Mouse (Mus musculus) forebrain, embryonic 16.5 days (tissue): ENCODE measurements at regions not wholly inside any gene's neighbourhood (a gene's known extent, or its start where the extent isn't known, plus 50 kb on each side); places are given as distances from the start of the nearest gene placed in this dataset.

Experiments used
- ATAC-seq: fragments of 200-750 bp; cut with Nextera tagmentation; 2 replicates; pipeline ENCODE4 v1.8.0; 2017; ENCODE audit warnings: mild to moderate bottlenecking, moderate library complexity
- H3K27ac ChIP-seq: fragments of 300-500 bp; sonication (generic); 2 replicates; pipeline ENCODE4 v1.5.1; 2014; ENCODE audit warnings: low read length, control low read depth
- H3K27me3 ChIP-seq: fragments of 300-500 bp; sonication (generic); replicated peaks from 2 replicates; pipeline ENCODE4 v1.6.1; 2014; ENCODE audit warnings: low read length; ENCODE audit not compliant: control insufficient read depth, insufficient read depth
- H3K36me3 ChIP-seq: fragments of 300-500 bp; sonication (generic); 2 replicates; pipeline ENCODE4 v1.6.1; 2014; ENCODE audit not compliant: control insufficient read depth, insufficient read depth
- H3K4me1 ChIP-seq: fragments of 300-500 bp; sonication (generic); replicated peaks from 2 replicates; pipeline ENCODE4 v1.6.1; 2014; ENCODE audit warnings: low read length; ENCODE audit not compliant: control insufficient read depth, insufficient read depth
- H3K4me2 ChIP-seq: fragments of 300-500 bp; sonication (generic); 2 replicates; pipeline ENCODE4 v1.6.1; 2014; ENCODE audit warnings: mild to moderate bottlenecking, low read length, control low read depth
- H3K4me3 ChIP-seq: fragments of 300-500 bp; sonication (generic); replicated peaks from 2 replicates; pipeline ENCODE4 v1.5.1; 2014; ENCODE audit warnings: mild to moderate bottlenecking, low read length, control low read depth
- H3K9ac ChIP-seq: fragments of 300-500 bp; sonication (generic); replicated peaks from 2 replicates; pipeline ENCODE4 v1.6.1; 2014; ENCODE audit warnings: low read depth, low read length, control low read depth
- H3K9me3 ChIP-seq: fragments of 300-500 bp; sonication (generic); 2 replicates; pipeline ENCODE4 v1.6.1; 2016; ENCODE audit warnings: low read length; ENCODE audit not compliant: control insufficient read depth
- WGBS: fragments of 180-500 bp; shearing (Covaris S2); extraction: QIAGEN DNeasy Blood & Tissue Kit; methylation state at CpG from one replicate; pipeline ENCODE4 v1.1.7; 2014; 5-methylcytosine and 5-hydroxymethylcytosine counted together

DNA sequence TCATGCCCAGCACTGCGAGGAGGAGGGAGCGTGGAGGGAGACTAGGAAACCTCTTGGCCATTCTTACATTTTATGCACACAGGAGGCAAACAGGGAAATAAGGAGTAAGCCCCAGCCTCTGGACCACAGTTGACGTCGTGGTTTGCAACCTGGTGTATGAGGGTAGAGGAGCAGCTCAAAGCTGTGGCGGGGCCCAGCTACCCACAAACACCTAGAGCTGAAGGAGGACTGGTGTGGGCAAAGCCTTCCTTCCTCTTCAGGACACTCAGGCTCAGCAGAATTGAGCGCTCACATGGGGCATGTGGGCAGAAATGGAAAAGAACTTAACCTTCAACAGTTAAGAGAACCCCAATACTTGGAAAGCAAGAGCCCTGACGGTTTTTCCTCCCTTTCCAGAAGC lies 113.2 kb upstream of the Klf14 start:
- H3K9ac ChIP-seq: no peak overlapping the region
- H3K27ac ChIP-seq: no peak overlapping the region
- H3K27me3 ChIP-seq: no peaks in the 10 kb centered on the region
- H3K4me1 ChIP-seq: peaks cover 11% of the 10 kb centered on the region
- WGBS: 89% methylated on average over 7 of the region's 7 CpGs
- no peak for ATAC-seq
- H3K4me3 ChIP-seq: no peak overlapping the region
- no peaks in the 10 kb centered on the region for H3K36me3 ChIP-seq
- no peaks in the 10 kb centered on the region for H3K9me3 ChIP-seq
- H3K4me2 ChIP-seq: no peak overlapping the region

- ATAC-seq: no peak
- Histone ChIP-seq H3K4me3 (no peak overlapping the region), H3K9me3 (no peaks in the 10 kb centered on the region), H3K9ac (no peak overlapping the region), H3K27me3 (no peaks in the 10 kb centered on the region), H3K36me3 (no peaks in the 10 kb centered on the region), H3K4me1 (peaks cover 11% of the 10 kb centered on the region), H3K4me2 (no peak overlapping the region), H3K27ac (no peak overlapping the region)
- 32% methylated on average over 5 of the region's 5 CpGs for WGBS
Measured at GRCm38 (mm10) chr6:31072559-31072958, 113.7 kb upstream of the Klf14 start.

GRCm38 (mm10) chr6:31073338-31073737 lies 114.5 kb upstream of the Klf14 start:
- 88% methylated on average over 8 of the region's 8 CpGs for WGBS
- ATAC-seq: no peak

DNA sequence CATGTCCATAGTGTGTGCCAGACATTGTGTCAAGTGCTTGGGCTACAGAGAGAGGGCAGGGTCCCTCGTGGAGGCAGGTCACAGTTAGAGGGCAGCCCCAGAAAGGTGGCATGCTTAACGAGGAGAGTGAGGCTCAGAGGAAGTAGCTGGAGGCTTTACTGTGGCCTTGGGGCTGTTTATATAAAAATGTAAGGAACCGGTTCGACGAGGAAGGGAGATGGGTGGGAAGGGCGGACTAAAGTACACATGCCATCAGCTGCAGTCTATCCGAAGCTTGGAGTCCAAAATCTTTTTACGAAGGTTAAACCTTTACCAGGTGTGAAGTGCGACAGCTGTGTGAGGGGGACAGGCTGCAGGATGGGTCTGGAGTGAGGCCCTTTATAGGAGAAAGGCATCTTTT lies 115.5 kb upstream of the Klf14 start:
- no peak overlapping the region for H3K27ac ChIP-seq
- no peak overlapping the region for H3K4me2 ChIP-seq
- no peak for ATAC-seq
- WGBS: 66% methylated on average over 9 of the region's 9 CpGs
- no peaks in the 10 kb centered on the region for H3K36me3 ChIP-seq
- H3K4me1 ChIP-seq: peaks cover 12% of the 10 kb centered on the region
- H3K9ac ChIP-seq: no peak overlapping the region
- no peak overlapping the region for H3K4me3 ChIP-seq
- H3K9me3 ChIP-seq: no peaks in the 10 kb centered on the region
- H3K27me3 ChIP-seq: no peaks in the 10 kb centered on the region

More at GRCm38 (mm10) chr6:31073338-31073737, 114.5 kb upstream of the Klf14 start:
- Histone ChIP-seq H3K4me2 (no peak overlapping the region), H3K4me3 (no peak overlapping the region), H3K27me3 (no peaks in the 10 kb centered on the region), H3K27ac (no peak overlapping the region), H3K9me3 (no peaks in the 10 kb centered on the region), H3K4me1 (peaks cover 11% of the 10 kb centered on the region), H3K36me3 (no peaks in the 10 kb centered on the region), H3K9ac (no peak overlapping the region)

DNA sequence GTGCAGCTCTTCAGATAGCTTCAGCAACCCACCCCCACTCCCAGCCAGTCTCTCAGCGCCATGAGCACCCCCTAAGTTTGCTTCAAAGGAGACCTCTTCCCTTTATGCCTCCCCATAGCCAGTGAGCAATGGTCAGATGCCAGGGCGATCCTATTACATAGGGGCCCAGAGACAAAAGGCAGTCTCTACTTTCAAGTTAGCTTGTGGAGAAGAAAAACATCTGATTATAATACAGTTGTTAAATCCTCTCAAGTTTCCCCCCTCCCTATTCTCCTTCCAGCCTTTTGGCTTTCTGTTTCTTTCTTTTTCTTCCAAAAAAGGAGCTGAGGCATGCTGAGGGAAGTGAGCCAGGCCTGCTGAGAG lies 116.3 kb upstream of the Klf14 start:
- no peak for ATAC-seq
- Histone ChIP-seq H3K4me2 (no peak overlapping the region), H3K36me3 (no peaks in the 10 kb centered on the region), H3K27ac (no peak overlapping the region), H3K4me3 (no peak overlapping the region), H3K9me3 (no peaks in the 10 kb centered on the region), H3K9ac (no peak overlapping the region), H3K27me3 (no peaks in the 10 kb centered on the region), H3K4me1 (peaks cover 16% of the 10 kb centered on the region)
- 31% methylated on average over 2 of the region's 2 CpGs for WGBS

DNA sequence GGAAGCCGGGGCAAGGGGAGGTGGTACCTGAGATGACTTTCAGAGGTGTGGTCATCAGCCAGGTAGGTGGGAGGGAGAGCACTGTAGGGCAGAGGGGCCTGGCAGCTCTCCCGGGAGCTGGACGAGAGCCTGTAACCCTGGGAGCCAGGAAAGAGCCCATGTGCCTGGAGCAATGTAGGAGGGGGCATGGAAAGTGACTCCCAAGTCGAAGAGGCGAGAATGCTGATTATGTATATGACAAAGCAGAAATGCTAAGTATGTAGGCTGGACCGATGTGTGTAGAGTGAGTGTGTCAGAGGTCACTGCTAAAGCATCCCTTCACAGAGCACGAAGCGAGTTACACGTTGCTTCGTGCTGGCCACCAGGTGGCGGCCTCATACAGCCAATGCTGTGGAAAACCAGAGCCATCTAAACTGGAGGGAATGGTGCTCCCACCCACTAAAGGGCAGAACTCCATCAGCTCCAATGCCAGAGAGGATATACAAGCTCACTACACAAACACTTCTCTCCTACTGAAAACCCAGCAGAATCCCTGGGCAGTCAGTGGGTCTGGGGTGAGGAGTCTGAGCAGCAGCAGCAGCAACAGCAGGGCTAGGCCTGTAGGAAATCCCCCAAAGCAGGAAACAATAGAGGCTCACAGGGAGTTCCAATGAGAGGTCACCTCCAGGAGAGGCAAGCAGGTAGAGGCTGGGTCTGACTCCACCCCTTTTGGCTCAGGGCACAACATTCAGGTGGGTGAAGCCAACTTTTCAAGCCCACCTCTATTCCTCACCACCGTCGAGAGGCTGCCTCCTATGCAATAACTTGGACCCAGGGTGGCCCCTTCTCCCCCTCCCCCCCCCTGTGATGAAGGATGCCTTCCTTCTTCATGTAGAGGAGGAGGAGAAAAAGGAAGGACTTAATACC lies 116.9 kb upstream of the Klf14 start:
- Histone ChIP-seq H3K27me3 (no peaks in the 10 kb centered on the region), H3K9ac (0 out of 2 replicates have a peak overlapping the region, but pooled peaks have one; percentile 28), H3K4me1 (peaks cover 16% of the 10 kb centered on the region), H3K36me3 (no peaks in the 10 kb centered on the region), H3K9me3 (no peaks in the 10 kb centered on the region), H3K4me3 (no peak overlapping the region), H3K4me2 (no peak overlapping the region), H3K27ac (0 out of 2 replicates have a peak overlapping the region, but pooled peaks have one; percentile 28)
- 15% methylated on average over 13 of the region's 13 CpGs for WGBS
- ATAC-seq: peak; percentile 82

- no peak overlapping the region for H3K4me2 ChIP-seq
- 77% methylated on average over 6 of the region's 6 CpGs for WGBS
- no peak overlapping the region for H3K27ac ChIP-seq
- ATAC-seq: no peak
- no peaks in the 10 kb centered on the region for H3K27me3 ChIP-seq
- no peak overlapping the region for H3K4me3 ChIP-seq
- H3K9ac ChIP-seq: no peak overlapping the region
- H3K36me3 ChIP-seq: no peaks in the 10 kb centered on the region
- H3K4me1 ChIP-seq: peaks cover 16% of the 10 kb centered on the region
- no peaks in the 10 kb centered on the region for H3K9me3 ChIP-seq
Measured at GRCm38 (mm10) chr6:31076478-31076834, 117.6 kb upstream of the Klf14 start.

DNA sequence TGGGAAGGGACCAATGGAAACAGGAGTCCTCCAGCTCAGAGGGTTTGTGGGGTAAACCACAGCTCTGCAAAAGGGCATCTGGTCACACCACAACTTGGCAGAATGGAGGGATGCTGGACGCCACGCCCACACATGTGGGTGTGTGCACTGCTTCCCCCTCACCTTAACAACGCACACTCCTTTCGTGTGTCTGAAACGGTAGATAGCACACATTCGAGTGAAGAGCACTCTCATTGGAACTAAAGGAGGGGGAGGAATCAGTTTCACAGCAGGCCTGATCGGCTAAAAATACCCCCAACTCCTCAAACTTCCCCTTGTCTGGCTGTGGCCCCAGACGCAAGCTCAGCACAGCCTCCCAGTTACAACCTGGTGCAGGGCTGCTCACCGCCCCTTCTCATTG lies 118.3 kb upstream of the Klf14 start:
- no peak for ATAC-seq
- H3K4me3 ChIP-seq: no peak overlapping the region
- no peaks in the 10 kb centered on the region for H3K36me3 ChIP-seq
- H3K27ac ChIP-seq: no peak overlapping the region
- H3K27me3 ChIP-seq: no peaks in the 10 kb centered on the region
- WGBS: 77% methylated on average over 9 of the region's 9 CpGs
- H3K4me2 ChIP-seq: no peak overlapping the region
- no peaks in the 10 kb centered on the region for H3K9me3 ChIP-seq
- no peak overlapping the region for H3K9ac ChIP-seq
- H3K4me1 ChIP-seq: peaks cover 16% of the 10 kb centered on the region

DNA sequence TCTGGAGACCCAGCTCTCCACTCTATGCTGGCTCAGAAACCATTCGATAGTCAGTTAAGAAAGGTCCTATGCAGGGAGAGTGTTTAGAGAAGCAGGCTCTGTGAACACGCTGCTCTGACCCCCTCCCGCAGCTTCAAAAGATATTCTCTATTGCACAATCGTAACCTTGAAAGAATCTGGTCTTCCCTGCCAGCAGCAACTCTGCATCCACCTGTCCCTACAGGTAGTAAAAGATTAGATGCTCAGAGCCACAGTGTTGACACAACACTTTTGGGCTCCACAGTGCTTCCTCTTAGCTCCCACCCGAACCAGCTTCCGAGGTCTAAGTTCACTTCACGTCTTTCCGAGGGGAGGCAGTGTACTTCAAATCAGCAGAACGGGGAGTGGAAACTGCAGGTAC lies 118.9 kb upstream of the Klf14 start:
- H3K27me3 ChIP-seq: no peaks in the 10 kb centered on the region
- peaks cover 16% of the 10 kb centered on the region for H3K4me1 ChIP-seq
- H3K27ac ChIP-seq: no peak overlapping the region
- no peak for ATAC-seq
- H3K4me3 ChIP-seq: no peak overlapping the region
- H3K9ac ChIP-seq: no peak overlapping the region
- 83% methylated on average over 9 of the region's 9 CpGs for WGBS
- no peak overlapping the region for H3K4me2 ChIP-seq
- no peaks in the 10 kb centered on the region for H3K36me3 ChIP-seq
- H3K9me3 ChIP-seq: no peaks in the 10 kb centered on the region
